Mouse (Mus musculus): ENCODE measurements at regions not wholly inside any gene's neighbourhood (a gene's known extent, or its start where the extent isn't known, plus 50 kb on each side); places are given as distances from the start of the nearest gene placed in this dataset.

DNA sequence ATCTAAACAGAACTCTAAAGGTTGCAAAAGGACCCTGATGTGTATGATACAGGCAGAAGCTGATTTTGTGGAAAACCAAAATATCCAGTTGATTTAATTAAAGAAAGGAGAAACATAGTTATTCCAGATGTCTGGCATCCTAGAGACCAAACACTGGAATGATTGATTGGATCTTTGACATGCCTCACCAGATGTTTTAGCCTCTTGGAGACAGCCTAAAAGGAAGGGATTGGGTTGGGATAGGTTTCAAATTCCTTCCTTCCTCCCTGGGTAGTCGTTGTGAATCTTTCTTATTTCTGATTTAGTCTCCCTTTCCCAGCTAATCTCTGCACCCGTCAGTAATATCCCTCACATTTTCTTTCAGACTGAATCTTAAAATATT, 190.9 kb upstream of the Gm9747 start:
- Histone ChIP-seq H3K4me3 (replicated peaks) (no peak overlapping the region), H3K27ac (no peak overlapping the region), H3K9me3 (no peaks in the 10 kb centered on the region), H3K4me2 (no peak overlapping the region), H3K4me1 (no peaks in the 10 kb centered on the region), H3K9ac (no peak overlapping the region), H3K27me3 (peaks cover 10% of the 10 kb centered on the region; the same call in 1 of the 2 replicates), H3K36me3 (replicated peaks) (no peaks in the 10 kb centered on the region)
- no peak for ATAC-seq (ENCODE audit: low FRiP score)
- 16% methylated on average over 2 of the region's 2 CpGs for WGBS

DNA sequence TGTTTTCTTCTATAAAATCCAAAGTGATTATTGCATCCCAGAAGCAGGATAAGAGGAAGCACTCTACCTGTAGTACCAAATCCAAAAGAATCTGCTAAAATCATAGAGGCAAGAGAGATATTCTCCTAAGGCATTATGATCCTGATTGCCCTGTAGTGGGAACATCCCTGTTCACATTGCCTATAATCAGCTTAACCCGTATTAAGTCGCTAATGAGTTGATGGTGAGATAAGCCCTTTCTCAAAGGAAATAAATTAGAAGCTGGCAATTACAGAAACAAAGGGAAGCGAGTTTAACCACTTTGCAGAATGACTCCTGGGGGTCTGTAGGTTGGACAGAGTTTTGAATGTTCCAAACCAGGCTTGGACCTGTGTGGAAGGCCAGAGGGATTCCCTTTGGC, 190.4 kb upstream of the Gm9747 start:
- ATAC-seq (ENCODE audit: low FRiP score), result no peak
- H3K9me3 ChIP-seq, result no peaks in the 10 kb centered on the region
- no peaks in the 10 kb centered on the region for H3K4me1 ChIP-seq
- 12% methylated on average over 3 of the region's 3 CpGs for WGBS
- peaks cover 10% of the 10 kb centered on the region; the same call in 1 of the 2 replicates for H3K27me3 ChIP-seq
- H3K4me2 ChIP-seq, result no peak overlapping the region
- no peaks in the 10 kb centered on the region for H3K36me3 ChIP-seq (replicated peaks)
- no peak overlapping the region for H3K27ac ChIP-seq
- no peak overlapping the region for H3K9ac ChIP-seq
- no peak overlapping the region for H3K4me3 ChIP-seq (replicated peaks)

DNA sequence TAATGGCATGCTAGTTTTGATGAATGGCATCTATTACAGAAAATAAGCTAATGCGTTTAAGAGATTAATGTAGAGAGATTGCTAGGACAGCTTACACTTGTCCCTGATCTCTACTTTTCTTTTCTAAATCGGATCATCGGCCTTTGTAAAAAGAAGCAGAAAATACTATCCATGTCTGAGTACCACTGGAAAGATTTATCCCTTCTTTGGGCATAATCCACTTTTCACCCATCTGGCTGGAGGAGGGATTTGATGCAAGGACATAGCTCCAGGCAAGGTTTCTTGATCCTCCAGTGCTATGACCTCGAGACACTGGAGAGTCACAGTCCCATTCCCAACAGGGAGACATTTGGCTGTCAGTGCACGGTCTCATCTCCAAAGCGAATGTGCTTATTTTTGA, 166.6 kb upstream of the Gm9747 start:
- Histone ChIP-seq H3K4me1 (peaks cover 9% of the 10 kb centered on the region), H3K36me3 (replicated peaks) (no peaks in the 10 kb centered on the region), H3K4me2 (no peak overlapping the region), H3K4me3 (replicated peaks) (no peak overlapping the region), H3K9ac (no peak overlapping the region), H3K9me3 (no peaks in the 10 kb centered on the region), H3K27ac (no peak overlapping the region), H3K27me3 (no peaks in the 10 kb centered on the region)
- 89% methylated on average over 6 of the region's 6 CpGs for WGBS
- ATAC-seq (ENCODE audit: low FRiP score), result no peak

DNA sequence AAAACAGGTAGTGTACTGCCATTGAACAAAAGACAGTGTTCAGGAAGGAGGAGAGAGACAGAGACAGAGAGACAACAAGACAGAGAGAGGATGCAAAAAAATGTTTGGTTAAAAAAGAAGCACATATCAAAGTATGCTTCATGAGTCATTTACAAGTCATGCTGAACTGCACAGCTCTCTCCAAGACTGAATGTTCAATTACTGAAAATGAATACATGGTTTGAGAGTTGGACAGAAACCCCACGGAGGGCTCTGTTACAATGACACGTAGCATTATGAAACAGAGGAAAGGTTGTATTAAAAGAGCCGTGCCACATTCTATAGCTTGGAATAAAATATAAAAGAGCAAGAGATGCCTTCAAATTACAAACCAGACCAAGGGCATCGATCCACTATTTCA, 164.3 kb upstream of the Gm9747 start:
- peaks cover 9% of the 10 kb centered on the region for H3K4me1 ChIP-seq
- WGBS, result 75% methylated on average over 4 of the region's 4 CpGs
- no peaks in the 10 kb centered on the region for H3K36me3 ChIP-seq (replicated peaks)
- H3K27me3 ChIP-seq, result no peaks in the 10 kb centered on the region
- H3K4me2 ChIP-seq, result no peak overlapping the region
- ATAC-seq (ENCODE audit: low FRiP score), result no peak
- no peaks in the 10 kb centered on the region for H3K9me3 ChIP-seq
- H3K4me3 ChIP-seq (replicated peaks), result no peak overlapping the region
- no peak overlapping the region for H3K27ac ChIP-seq
- no peak overlapping the region for H3K9ac ChIP-seq

DNA sequence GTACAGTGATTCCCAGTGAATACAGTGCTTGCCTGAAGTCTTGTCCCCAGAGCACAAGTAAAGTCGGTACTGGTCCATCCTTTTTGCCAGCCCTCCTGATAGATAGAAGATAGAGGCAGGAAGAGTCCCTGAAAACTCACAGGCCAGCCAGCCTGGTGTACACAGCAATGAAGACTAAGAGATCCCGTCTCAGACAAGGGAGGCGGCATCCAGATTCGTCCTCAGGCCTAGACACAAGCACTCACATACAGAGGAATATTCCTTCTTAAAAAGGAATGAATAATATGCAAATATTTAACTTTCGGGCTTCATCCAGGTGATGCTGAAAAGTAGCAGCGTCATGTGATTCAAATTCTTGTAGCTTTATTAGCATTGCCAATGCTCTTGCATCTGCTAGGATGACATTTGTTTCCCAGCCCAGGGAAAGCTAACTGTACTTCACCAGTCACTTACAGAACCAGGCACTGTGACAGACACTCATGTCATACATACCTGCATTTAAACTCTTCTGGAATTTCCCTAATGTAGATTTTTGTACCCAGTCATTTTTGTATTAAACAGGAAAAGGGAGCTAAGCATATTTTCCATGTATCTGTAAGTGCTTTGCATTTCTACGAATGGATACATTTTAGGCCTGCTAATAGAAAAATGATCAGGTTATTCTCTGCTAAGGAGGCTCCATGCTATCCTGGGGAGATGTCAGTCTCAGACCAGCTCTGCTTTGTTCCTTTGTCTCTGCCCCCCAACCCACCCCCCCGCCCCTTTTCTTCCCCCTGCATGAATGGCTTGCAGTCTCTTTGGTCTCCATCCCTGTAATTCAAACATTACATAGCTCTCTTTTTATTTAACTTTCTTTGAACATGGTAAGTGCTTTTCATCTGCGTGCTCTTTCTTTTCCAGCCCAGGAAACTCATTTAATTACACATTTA, 162.5 kb upstream of the Gm9747 start:
- Histone ChIP-seq H3K4me3 (replicated peaks) (no peak overlapping the region), H3K36me3 (replicated peaks) (no peaks in the 10 kb centered on the region), H3K4me1 (peaks cover 9% of the 10 kb centered on the region), H3K9ac (no peak overlapping the region), H3K9me3 (no peaks in the 10 kb centered on the region), H3K4me2 (no peak overlapping the region), H3K27ac (no peak overlapping the region), H3K27me3 (no peaks in the 10 kb centered on the region)
- 54% methylated on average over 9 of the region's 9 CpGs for WGBS
- ATAC-seq (ENCODE audit: low FRiP score), result peak; percentile 76

DNA sequence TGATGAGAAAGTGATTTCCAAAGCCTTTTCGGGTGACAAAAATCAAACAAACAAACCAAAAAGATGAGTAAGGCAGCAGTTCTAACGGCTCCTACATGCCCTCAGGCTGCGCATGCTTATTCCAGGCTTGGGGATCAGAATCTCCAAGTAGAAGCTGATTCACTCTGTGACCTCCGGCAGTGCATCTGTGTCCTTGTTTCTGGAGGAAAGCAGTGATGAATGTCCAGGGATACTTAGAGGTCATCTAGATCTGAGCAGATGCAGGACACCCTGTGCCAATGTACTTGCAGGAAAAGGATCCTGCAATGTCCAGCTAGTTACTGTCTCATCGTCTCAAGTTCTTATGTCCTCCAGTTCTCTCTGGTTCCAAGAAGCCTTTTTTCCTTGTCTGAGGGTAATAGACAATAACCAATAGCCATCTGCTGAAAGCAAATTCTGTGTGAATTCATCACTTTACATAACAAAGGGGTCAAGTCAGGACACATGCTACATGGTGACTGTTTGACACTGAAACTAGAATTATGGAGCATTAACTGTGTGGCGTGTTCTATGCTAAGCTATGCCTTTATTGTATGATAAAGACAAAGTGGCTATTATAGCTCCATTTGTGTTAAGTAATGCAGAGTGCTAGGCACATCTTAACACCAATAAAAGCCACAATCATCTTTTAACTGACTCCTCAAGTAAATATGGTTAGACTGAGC, 143.6 kb upstream of the Gm9747 start:
- no peak overlapping the region for H3K9ac ChIP-seq
- 65% methylated on average over 6 of the region's 6 CpGs for WGBS
- peaks cover 4% of the 10 kb centered on the region for H3K4me1 ChIP-seq
- H3K4me3 ChIP-seq (replicated peaks), result no peak overlapping the region
- no peak overlapping the region for H3K27ac ChIP-seq
- ATAC-seq (ENCODE audit: low FRiP score), result no peak
- H3K36me3 ChIP-seq (replicated peaks), result no peaks in the 10 kb centered on the region
- H3K9me3 ChIP-seq, result no peaks in the 10 kb centered on the region
- H3K27me3 ChIP-seq, result no peaks in the 10 kb centered on the region
- no peak overlapping the region for H3K4me2 ChIP-seq

DNA sequence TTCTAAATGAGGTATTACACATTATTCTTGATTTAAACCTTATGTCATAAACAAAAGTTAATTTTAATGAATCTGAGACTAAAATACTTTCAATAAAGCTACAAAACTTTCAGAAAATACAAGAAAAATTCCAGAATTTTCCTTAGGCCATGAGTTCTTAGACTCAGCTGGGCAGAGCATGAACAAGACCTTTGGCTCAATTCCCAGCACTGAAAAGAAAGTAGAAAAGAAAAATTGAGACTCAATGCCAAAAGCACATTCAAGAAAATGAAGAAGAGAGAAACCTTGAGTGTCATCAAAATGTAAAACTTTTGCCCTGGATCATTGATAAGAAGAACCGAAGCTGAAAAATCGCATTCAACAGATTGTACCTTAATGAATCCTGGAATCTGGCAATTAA, 137.8 kb upstream of the Gm9747 start:
- ATAC-seq (ENCODE audit: low FRiP score), result no peak
- Histone ChIP-seq H3K4me2 (no peak overlapping the region), H3K9me3 (no peaks in the 10 kb centered on the region), H3K36me3 (replicated peaks) (no peaks in the 10 kb centered on the region), H3K9ac (no peak overlapping the region), H3K4me1 (no peaks in the 10 kb centered on the region), H3K27ac (no peak overlapping the region), H3K4me3 (replicated peaks) (no peak overlapping the region), H3K27me3 (no peaks in the 10 kb centered on the region)
- 98% methylated on average over 2 of the region's 2 CpGs for WGBS

DNA sequence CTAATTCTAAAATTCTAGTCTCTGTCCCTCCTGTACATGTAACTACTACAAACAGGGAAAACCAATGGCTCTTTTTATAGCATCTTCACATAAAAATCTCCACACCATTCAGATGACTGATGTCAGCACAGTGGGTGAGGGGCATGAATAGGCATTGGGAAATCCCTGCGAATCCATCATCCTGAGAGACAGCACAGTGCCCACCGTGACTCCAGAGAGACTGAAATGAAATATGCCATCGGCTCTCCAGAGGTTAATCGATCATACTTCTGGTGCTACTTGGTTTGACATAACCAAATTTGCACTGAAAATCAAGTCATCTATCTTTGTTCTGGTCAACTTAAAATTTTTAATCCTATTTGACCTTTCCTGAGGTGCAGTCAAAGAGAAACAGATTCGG, 126.2 kb upstream of the Gm9747 start:
- Histone ChIP-seq H3K4me1 (no peaks in the 10 kb centered on the region), H3K4me2 (no peak overlapping the region), H3K4me3 (replicated peaks) (no peak overlapping the region), H3K36me3 (replicated peaks) (no peaks in the 10 kb centered on the region), H3K9ac (no peak overlapping the region), H3K27ac (no peak overlapping the region), H3K9me3 (0 out of 2 replicates have a peak, but pooled peaks cover 2% of the 10 kb centered on the region), H3K27me3 (no peaks in the 10 kb centered on the region)
- 81% methylated on average over 5 of the region's 5 CpGs for WGBS
- no peak for ATAC-seq (ENCODE audit: low FRiP score)

DNA sequence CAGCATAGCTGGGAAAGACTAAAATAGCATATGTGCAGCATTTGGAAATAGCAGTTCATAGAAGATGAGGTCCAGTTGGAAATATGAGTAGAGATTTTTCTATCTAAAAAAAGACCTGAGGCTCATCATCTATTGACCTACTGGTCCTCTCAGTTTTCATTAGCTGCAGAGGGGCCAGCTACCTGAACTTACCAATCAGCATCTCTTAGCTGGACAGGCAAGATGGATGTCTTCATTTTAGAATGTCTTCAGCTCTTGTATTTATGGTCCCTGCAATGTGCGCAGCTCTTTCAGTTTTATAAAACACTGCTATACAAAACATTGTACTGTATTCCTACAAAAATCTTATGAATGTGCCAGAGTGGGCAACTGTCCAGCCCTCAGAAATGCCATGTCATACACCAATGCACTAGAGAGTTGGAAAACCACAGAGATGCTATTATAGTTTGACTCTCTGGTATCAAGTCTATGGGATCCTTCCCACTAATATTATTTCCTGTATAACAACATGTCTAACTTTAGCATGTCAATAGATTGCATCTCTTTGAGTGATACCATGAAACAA, 122.8 kb upstream of the Gm9747 start:
- no peak for ATAC-seq (ENCODE audit: low FRiP score)
- Histone ChIP-seq H3K4me3 (replicated peaks) (no peak overlapping the region), H3K9ac (no peak overlapping the region), H3K4me1 (no peaks in the 10 kb centered on the region), H3K27ac (no peak overlapping the region), H3K27me3 (no peaks in the 10 kb centered on the region), H3K4me2 (no peak overlapping the region), H3K36me3 (replicated peaks) (no peaks in the 10 kb centered on the region), H3K9me3 (no peaks in the 10 kb centered on the region)
- WGBS, result 95% methylated on average over 1 of the region's 1 CpGs

DNA sequence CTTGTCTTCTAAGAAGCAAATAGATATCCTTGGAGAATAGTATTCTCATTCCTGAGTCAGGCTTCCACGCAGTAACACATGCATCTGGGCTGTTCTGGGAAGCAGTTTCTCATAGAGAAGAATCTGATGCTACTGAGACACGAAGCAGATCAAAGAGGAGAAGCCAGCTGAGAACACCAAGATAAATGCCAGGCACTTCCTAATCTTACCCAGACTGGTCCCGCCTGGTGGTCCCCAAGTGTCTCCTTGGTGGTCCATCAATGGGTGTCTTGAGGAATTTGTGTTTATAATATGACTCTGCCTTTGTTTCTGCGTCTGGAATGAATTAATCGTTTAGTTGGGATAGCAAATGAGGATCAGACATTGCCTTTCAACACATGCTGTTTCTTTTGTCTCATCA, 120.5 kb upstream of the Gm9747 start:
- WGBS, result 41% methylated on average over 5 of the region's 5 CpGs
- Histone ChIP-seq H3K9ac (no peak overlapping the region), H3K27me3 (no peaks in the 10 kb centered on the region), H3K27ac (no peak overlapping the region), H3K9me3 (no peaks in the 10 kb centered on the region), H3K4me3 (replicated peaks) (no peak overlapping the region), H3K4me2 (no peak overlapping the region), H3K4me1 (no peaks in the 10 kb centered on the region), H3K36me3 (replicated peaks) (no peaks in the 10 kb centered on the region)
- ATAC-seq (ENCODE audit: low FRiP score), result no peak

DNA sequence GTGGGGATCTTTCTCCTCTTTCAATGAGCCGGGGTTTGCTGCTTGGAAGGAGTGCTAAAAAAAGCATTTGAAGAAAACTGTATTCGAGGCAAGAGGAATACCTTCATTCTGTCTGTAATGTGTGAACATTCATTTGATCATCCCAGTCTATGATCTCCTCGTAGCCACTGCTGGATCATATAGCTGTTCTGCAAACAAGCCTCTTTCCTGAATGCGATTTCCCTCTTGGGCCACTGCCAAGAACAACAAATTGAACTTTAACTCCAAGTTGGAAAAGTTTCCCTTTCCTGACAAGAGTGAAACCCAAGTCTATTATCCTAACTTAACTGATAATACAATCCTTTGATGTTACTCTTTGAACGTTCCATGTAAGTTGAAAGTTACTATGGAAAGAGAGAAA, 108.4 kb upstream of the Gm9747 start:
- WGBS, result 69% methylated on average over 5 of the region's 5 CpGs
- Histone ChIP-seq H3K9me3 (no peaks in the 10 kb centered on the region), H3K27ac (no peak overlapping the region), H3K4me1 (no peaks in the 10 kb centered on the region), H3K9ac (no peak overlapping the region), H3K4me2 (no peak overlapping the region), H3K4me3 (replicated peaks) (no peak overlapping the region), H3K36me3 (replicated peaks) (no peaks in the 10 kb centered on the region), H3K27me3 (no peaks in the 10 kb centered on the region; the same call in 1 of the 2 replicates)
- ATAC-seq (ENCODE audit: low FRiP score), result no peak

DNA sequence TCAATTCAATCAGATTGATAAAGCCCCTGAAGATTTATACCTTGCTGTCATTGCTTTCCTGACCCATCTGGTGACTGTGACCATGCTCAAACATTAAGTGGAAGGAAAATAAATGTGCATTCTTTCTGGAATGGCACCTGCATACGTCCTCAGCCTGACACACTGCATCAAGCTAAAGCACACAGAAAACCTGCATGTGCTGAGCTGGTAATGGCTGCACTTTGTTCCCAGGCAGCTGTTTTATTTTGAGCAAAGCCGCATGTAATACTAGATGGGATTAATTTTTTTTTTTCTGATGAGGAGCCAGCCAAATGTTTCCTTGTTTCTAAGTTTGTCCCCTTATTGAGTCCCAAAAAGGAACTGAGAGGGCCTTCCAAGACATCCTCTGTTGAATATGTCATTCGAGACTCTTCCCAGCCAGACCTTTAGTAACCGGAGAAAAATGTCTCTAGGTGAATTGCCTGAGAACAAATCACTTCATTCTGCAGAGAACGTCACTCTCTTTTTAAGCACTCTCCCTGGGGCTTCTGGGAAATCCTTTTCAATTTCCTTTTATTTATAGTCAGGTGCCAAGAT, 103.1 kb upstream of the Gm9747 start:
- no peak for ATAC-seq (ENCODE audit: low FRiP score)
- Histone ChIP-seq H3K4me1 (peaks cover 8% of the 10 kb centered on the region), H3K4me3 (replicated peaks) (no peak overlapping the region), H3K27ac (no peak overlapping the region), H3K9ac (no peak overlapping the region), H3K36me3 (replicated peaks) (no peaks in the 10 kb centered on the region), H3K4me2 (no peak overlapping the region), H3K27me3 (no peaks in the 10 kb centered on the region; the same call in 1 of the 2 replicates), H3K9me3 (no peaks in the 10 kb centered on the region)
- 29% methylated on average over 5 of the region's 5 CpGs for WGBS

Data from forebrain, embryonic 12.5 days (tissue).